Mouse (Mus musculus) CD4-positive, CD25-positive, alpha-beta regulatory T cell, adult 4 months (primary cell): ENCODE data around the gene Slc7a11. TPM values are rescaled to one million over a fixed set of nuclear protein-coding genes. Genes with fewer than 3 reads are reported as not detected.

Source experiments
- ATAC-seq: one replicate; pipeline ENCODE4 v1.8.0; 2017
- polyA plus RNA-seq, 2 experiments: library from polyadenylated mRNA; unstranded; fragments of 100-300 nt; shearing (Covaris generic); gene quantifications; one replicate each; pipeline ENCODE4 v1.2.1; 2017

The Slc7a11 gene
- polyA plus RNA-seq, 2 experiments from 2014 or later, result 0.14 to 0.39 TPM

GRCm38 (mm10) chr3:49973994-49974393 lies 469.4 kb downstream of the Slc7a11 start:
- ATAC-seq, result no peak

GRCm38 (mm10) chr3:49965569-49965968 lies 477.8 kb downstream of the Slc7a11 start:
- no peak for ATAC-seq

GRCm38 (mm10) chr3:49960581-49960980 lies 482.8 kb downstream of the Slc7a11 start:
- no peak for ATAC-seq

GRCm38 (mm10) chr3:49946845-49947244 lies 496.6 kb downstream of the Slc7a11 start:
- no peak for ATAC-seq

- no peak for ATAC-seq
Observed at GRCm38 (mm10) chr3:49944783-49945182, 498.6 kb downstream of the Slc7a11 start.

- ATAC-seq, result no peak
Observed at GRCm38 (mm10) chr3:49937611-49938010, 505.8 kb downstream of the Slc7a11 start.

GRCm38 (mm10) chr3:49929496-49929895 lies 513.9 kb downstream of the Slc7a11 start:
- no peak for ATAC-seq

- ATAC-seq, result no peak
Observed at GRCm38 (mm10) chr3:49928509-49929263, 514.7 kb downstream of the Slc7a11 start.

- ATAC-seq, result no peak
Observed at GRCm38 (mm10) chr3:49913929-49914328, 529.5 kb downstream of the Slc7a11 start.

GRCm38 (mm10) chr3:49910922-49911321 lies 532.5 kb downstream of the Slc7a11 start:
- ATAC-seq, result no peak

GRCm38 (mm10) chr3:49908426-49909341 lies 534.7 kb downstream of the Slc7a11 start:
- ATAC-seq, result no peak

GRCm38 (mm10) chr3:49893945-49894344 lies 549.5 kb downstream of the Slc7a11 start:
- no peak for ATAC-seq

- ATAC-seq, result no peak
Observed at GRCm38 (mm10) chr3:49887359-49887758, 556.1 kb downstream of the Slc7a11 start.

GRCm38 (mm10) chr3:49886220-49886945 lies 557.0 kb downstream of the Slc7a11 start:
- no peak for ATAC-seq

GRCm38 (mm10) chr3:49880496-49880895 lies 562.9 kb downstream of the Slc7a11 start:
- no peak for ATAC-seq

GRCm38 (mm10) chr3:49870786-49871185 lies 572.6 kb downstream of the Slc7a11 start:
- no peak for ATAC-seq

- ATAC-seq, result no peak
Observed at GRCm38 (mm10) chr3:49867951-49868584, 575.3 kb downstream of the Slc7a11 start.

- no peak for ATAC-seq
Observed at GRCm38 (mm10) chr3:49867147-49867950, 576.1 kb downstream of the Slc7a11 start.

- no peak for ATAC-seq
Observed at GRCm38 (mm10) chr3:49866061-49866515, 577.3 kb downstream of the Slc7a11 start.

- no peak for ATAC-seq
Observed at GRCm38 (mm10) chr3:49856797-49857196, 586.6 kb downstream of the Slc7a11 start.

GRCm38 (mm10) chr3:49854277-49854676 lies 589.1 kb downstream of the Slc7a11 start:
- no peak for ATAC-seq
